Mouse (Mus musculus): ENCODE measurements around the gene Ddit4.

The Ddit4 gene

GRCm38 (mm10) chr10:59949255-59949648 lies 2.4 kb downstream of the Ddit4 start:
- DNase-seq (ENCODE audit: low spot score) = no peak

GRCm38 (mm10) chr10:59948363-59949254 lies 3.0 kb downstream of the Ddit4 start:
- DNase-seq (ENCODE audit: low spot score) = no peak

GRCm38 (mm10) chr10:59947296-59948073 lies 4.1 kb downstream of the Ddit4 start:
- DNase-seq (ENCODE audit: low spot score) = no peak

GRCm38 (mm10) chr10:59946362-59946761 lies 5.3 kb downstream of the Ddit4 start:
- DNase-seq (ENCODE audit: low spot score) = no peak

- no peak for DNase-seq (ENCODE audit: low spot score)
These were observed 6.2 kb downstream of the Ddit4 start for GRCm38 (mm10) chr10:59945416-59945815.

GRCm38 (mm10) chr10:59943421-59943989 lies 8.1 kb downstream of the Ddit4 start:
- DNase-seq (ENCODE audit: low spot score) = no peak

- no peak for DNase-seq (ENCODE audit: low spot score)
These were observed 8.7 kb downstream of the Ddit4 start for GRCm38 (mm10) chr10:59942847-59943420.

- DNase-seq (ENCODE audit: low spot score) = no peak
These were observed 9.3 kb downstream of the Ddit4 start for GRCm38 (mm10) chr10:59942281-59942846.

GRCm38 (mm10) chr10:59939081-59939480 lies 12.6 kb downstream of the Ddit4 start:
- DNase-seq (ENCODE audit: low spot score) = no peak

GRCm38 (mm10) chr10:59938662-59939061 lies 13.0 kb downstream of the Ddit4 start:
- DNase-seq (ENCODE audit: low spot score) = no peak

- no peak for DNase-seq (ENCODE audit: low spot score)
These were observed 15.4 kb downstream of the Ddit4 start for GRCm38 (mm10) chr10:59936058-59936856.

- DNase-seq (ENCODE audit: low spot score) = no peak
These were observed 17.6 kb downstream of the Ddit4 start for GRCm38 (mm10) chr10:59934039-59934438.

GRCm38 (mm10) chr10:59932521-59932920 lies 19.1 kb downstream of the Ddit4 start:
- no peak for DNase-seq (ENCODE audit: low spot score)

- DNase-seq (ENCODE audit: low spot score) = no peak
These were observed 20.6 kb downstream of the Ddit4 start for GRCm38 (mm10) chr10:59930996-59931395.

- no peak for DNase-seq (ENCODE audit: low spot score)
These were observed 22.4 kb downstream of the Ddit4 start for GRCm38 (mm10) chr10:59929205-59929604.

- no peak for DNase-seq (ENCODE audit: low spot score)
These were observed 27.3 kb downstream of the Ddit4 start for GRCm38 (mm10) chr10:59924305-59924704.

- DNase-seq (ENCODE audit: low spot score) = no peak
These were observed 28.1 kb downstream of the Ddit4 start for GRCm38 (mm10) chr10:59923493-59923892.

GRCm38 (mm10) chr10:59920810-59921681 lies 30.6 kb downstream of the Ddit4 start:
- DNase-seq (ENCODE audit: low spot score) = no peak

GRCm38 (mm10) chr10:59920485-59920809 lies 31.2 kb downstream of the Ddit4 start:
- DNase-seq (ENCODE audit: low spot score) = no peak

- no peak for DNase-seq (ENCODE audit: low spot score)
These were observed 32.0 kb downstream of the Ddit4 start for GRCm38 (mm10) chr10:59919494-59920181.
